Mouse (Mus musculus) T-cell, adult 66 days (primary cell): ENCODE results near the gene Hist2h2ab. TPM values are rescaled to one million over a fixed set of nuclear protein-coding genes. Genes with fewer than 3 reads are reported as not detected.

ENCODE experiments used
- total RNA-seq, 2 experiments: library from RNA; stranded (reverse); gene quantifications; 3 replicates in 1 of 2; 4 replicates in 1 of 2; pipeline ENCODE4 v1.2.4; 2023

Gene Hist2h2ab
- 1 to 10 TPM; 3.0 to 5.2 TPM for total RNA-seq

GRCm38 (mm10) chr3:96219661-96220130 lies at the start of gene Hist2h2ab, which contains the start of gene Bola1:
Hist2h2ab (plus strand) TSS chr3:96219865.
Bola1 (minus strand) TSS chr3:96219709.

GRCm38 (mm10) chr3:96172197-96173178 lies 47.2 kb upstream of the Hist2h2ab start, which contains the start of gene Sf3b4:
Sf3b4 (plus strand) TSS chr3:96172332.

GRCm38 (mm10) chr3:96180727-96181477 lies 38.8 kb upstream of the Hist2h2ab start, which contains the start of gene Sv2a:
Sv2a (plus strand) TSS chr3:96181151.

GRCm38 (mm10) chr3:96220765-96221639 lies 1.3 kb downstream of the Hist2h2ab start, which contains the start of the genes Hist2h2ac and Hist2h2be:
Hist2h2ac (minus strand) TSS chr3:96220880.
Hist2h2be (plus strand) TSS chr3:96221119.

GRCm38 (mm10) chr3:96238954-96239793 lies 19.5 kb downstream of the Hist2h2ab start, which contains the start of gene Hist2h3c2:
Hist2h3c2 (minus strand) TSS chr3:96239127.

GRCm38 (mm10) chr3:96239949-96240798 lies 20.5 kb downstream of the Hist2h2ab start, which contains the start of gene Hist2h2aa2:
Hist2h2aa2 (minus strand) TSS chr3:96240276.

GRCm38 (mm10) chr3:96245003-96245886 lies 25.6 kb downstream of the Hist2h2ab start, which contains the start of gene Hist2h2aa1:
Hist2h2aa1 (plus strand) TSS chr3:96245497.

GRCm38 (mm10) chr3:96246427-96246856 lies 26.8 kb downstream of the Hist2h2ab start, which contains the start of gene Hist2h3c1:
Hist2h3c1 (plus strand) TSS chr3:96246685.

GRCm38 (mm10) chr3:96262979-96263550 lies 43.4 kb downstream of the Hist2h2ab start, which contains the start of gene Hist2h4:
Hist2h4 (minus strand) TSS chr3:96263311.

GRCm38 (mm10) chr3:96268051-96268775 lies 48.5 kb downstream of the Hist2h2ab start, which contains the start of gene Hist2h3b:
Hist2h3b (plus strand) TSS chr3:96268654.

Other genes starting within 250 kb of the Hist2h2ab start
- 10 to 100 TPM; 28.1 to 40.0 TPM for gene Plekho1, start 223.9 kb upstream of the Hist2h2ab start, total RNA-seq
- 10 to 100 TPM in 1 of 2 experiments, 1 to 10 TPM in 1; 9.4 to 19.2 TPM for gene Vps45, start 161.4 kb upstream of the Hist2h2ab start, total RNA-seq
- gene Otud7b, start 115.3 kb upstream of the Hist2h2ab start, total RNA-seq: 10 to 100 TPM; 18.1 to 27.4 TPM
- 1 to 10 TPM; 3.1 to 3.6 TPM for gene Mtmr11, start 57.9 kb upstream of the Hist2h2ab start, total RNA-seq
- gene Sf3b4, start 47.5 kb upstream of the Hist2h2ab start, total RNA-seq: 10 to 100 TPM; 80.9 to 82.9 TPM
- 1 to 10 TPM; 4.0 to 6.6 TPM for gene Sv2a, start 38.7 kb upstream of the Hist2h2ab start, total RNA-seq
- 1 to 10 TPM; 7.1 to 8.5 TPM for gene Bola1, start 156 bp upstream of the Hist2h2ab start, total RNA-seq
- 10 to 100 TPM; 68.9 to 78.6 TPM for gene Hist2h2ac, start 1.0 kb downstream of the Hist2h2ab start, total RNA-seq
- gene Hist2h2be, start 1.3 kb downstream of the Hist2h2ab start, total RNA-seq: 1 to 10 TPM; 3.0 to 3.7 TPM
- 10 to 100 TPM in 1 of 2 experiments, 1 to 10 TPM in 1; 4.5 to 37.9 TPM for gene Hist2h3c2, start 19.3 kb downstream of the Hist2h2ab start, total RNA-seq
- 100 to 1,000 TPM; 364 to 479 TPM for gene Hist2h2aa2, start 20.4 kb downstream of the Hist2h2ab start, total RNA-seq
- gene Hist2h2aa1, start 25.6 kb downstream of the Hist2h2ab start, total RNA-seq: 1 to 10 TPM in 1 of 2 experiments, not detected in 1; 5.6 TPM
- gene Hist2h3c1, start 26.8 kb downstream of the Hist2h2ab start, total RNA-seq: not detected
- 10 to 100 TPM; 49.6 to 70.8 TPM for gene Hist2h4, start 43.4 kb downstream of the Hist2h2ab start, total RNA-seq
- gene Hist2h3b, start 48.8 kb downstream of the Hist2h2ab start, total RNA-seq: 100 to 1,000 TPM in 1 of 2 experiments, 10 to 100 TPM in 1; 86.0 to 219 TPM
- 100 to 1,000 TPM; 184 to 294 TPM for gene Hist2h2bb, start 49.9 kb downstream of the Hist2h2ab start, total RNA-seq
- gene Fcgr1, start 74.1 kb downstream of the Hist2h2ab start, total RNA-seq: not detected
- gene BC107364, start 232.4 kb downstream of the Hist2h2ab start, total RNA-seq: not detected